Mouse (Mus musculus): ENCODE measurements at regions not wholly inside any gene's neighbourhood (a gene's known extent, or its start where the extent isn't known, plus 50 kb on each side); places are given as distances from the start of the nearest gene placed in this dataset.
A peak's percentile ranks its signal among the peaks of the same experiment; 100 is the strongest.

DNA sequence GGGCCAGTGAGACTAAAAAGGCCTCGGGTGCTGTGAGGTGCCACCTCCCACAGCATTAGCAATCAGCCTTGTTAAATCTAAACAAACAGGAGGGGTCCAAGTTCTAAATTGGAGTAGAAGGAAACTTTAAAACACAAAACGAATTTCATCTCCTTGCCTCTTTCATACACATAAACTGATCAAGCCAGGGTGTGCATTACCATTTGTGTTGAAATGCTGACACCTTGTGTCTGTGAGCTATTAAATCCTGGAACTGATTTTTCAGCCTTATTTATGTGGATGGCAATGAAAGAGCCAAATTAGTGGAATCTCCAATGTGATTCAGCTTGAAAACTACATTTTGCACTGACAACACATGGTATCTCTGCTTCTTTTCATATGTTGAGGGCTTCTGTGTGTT lies 114.8 kb downstream of the Pcsk1 start:
- no peak for DNase-seq (ENCODE audit: low read depth, low spot score)

DNA sequence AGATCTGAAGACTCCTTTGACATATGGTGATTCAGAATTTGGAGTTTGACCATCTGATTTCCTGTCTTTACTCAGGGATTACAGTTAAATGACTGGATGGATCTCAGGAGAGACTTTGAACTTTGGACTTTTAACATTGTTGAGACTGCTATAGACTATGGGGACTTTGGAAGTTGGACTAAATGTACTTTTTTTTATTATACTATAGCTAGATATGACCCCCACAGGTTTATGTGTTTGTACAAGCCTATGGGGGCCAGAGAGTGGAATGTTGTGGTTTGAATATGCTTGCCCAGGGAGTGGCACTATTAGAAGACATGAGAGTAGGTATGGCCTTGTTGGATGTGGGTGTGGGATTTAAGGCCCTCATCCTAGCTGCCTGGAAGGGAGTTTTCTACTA lies 134.3 kb downstream of the Pcsk1 start:
- DNase-seq (ENCODE audit: low read depth, low spot score) = no peak

DNA sequence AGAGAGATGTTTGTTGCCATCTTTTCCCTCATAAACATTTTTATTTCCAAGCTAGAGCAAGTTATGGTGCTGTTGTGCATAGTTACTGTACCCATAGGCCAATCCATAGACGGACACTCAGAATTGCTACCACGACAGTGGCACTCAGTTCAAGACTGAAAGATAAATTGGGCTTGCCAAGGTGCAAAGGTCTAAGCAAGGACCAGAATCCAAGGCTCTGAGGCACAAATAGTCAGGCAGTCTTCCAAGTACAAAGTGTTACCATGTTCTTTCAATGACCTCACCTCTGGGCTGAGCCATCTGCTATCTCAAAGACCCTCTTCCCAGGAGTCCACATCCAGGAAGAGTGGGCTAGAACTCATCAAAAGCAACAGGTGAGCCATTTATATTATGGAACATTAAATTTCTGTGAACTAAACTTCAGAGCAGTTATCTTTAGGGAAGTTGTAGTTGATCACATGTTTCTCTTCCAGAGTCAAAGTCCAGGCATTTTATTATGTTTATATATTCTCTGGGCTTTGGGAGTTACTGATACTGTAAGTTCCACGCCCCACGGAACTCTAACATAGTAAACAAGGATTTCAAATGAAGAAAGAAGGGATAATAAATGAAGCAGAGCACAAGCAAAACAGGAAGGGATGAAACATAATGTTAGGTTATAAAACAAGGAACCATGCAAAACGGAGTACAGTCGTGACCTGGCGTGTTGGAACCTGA lies 136.1 kb downstream of the Pcsk1 start:
- no peak for DNase-seq (ENCODE audit: low read depth, low spot score)

DNA sequence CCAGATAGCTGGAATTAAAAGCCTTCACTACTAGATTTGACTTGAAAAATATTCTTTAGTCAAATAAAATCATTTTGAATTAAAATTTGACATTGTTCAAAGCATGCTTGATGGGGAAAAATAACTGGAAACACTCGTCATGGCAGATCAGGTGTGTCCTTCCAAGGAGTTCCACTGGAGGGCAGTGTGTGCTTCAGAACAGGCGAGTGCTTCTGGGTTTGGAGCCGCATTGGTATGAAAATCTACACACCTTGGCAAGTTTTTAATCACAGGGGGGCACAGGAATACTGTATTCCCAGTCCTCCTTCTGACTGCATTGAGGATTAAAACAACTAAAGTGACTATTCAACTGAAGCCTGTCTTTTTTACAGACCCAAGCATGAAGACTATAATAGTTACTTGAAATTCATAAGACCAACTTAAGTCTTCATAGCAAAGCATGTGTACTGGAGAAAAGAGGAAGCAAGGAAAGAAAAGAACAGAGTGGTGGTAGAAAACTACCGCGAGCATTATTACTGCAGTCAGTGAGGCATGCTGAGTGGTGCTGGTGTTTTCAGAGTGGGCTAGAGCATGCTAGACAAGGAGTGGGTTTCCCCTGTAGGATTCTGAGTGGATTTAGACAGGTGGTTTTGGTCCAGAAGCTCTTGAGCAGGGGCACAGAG lies 138.1 kb downstream of the Pcsk1 start:
- DNase-seq (ENCODE audit: low read depth, low spot score) = peak; percentile 54

DNA sequence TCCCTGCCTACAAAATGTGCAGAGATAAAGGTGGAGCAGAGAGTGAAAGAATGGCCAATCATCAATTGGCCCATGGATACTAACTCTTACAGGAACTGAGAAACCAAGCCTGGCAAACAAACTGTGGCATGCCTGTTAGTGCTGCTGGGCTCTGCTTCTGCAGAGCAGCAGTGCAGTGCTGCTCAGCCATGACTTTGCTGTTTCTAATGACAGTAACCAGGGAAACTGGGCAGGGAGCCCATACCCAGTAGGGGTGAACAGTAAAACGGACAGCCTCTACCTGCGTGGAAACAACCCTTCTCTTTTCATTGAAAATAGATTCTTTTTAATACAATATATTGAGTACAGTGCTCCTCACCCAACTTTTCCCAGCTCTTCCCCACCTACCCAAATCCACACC lies 146.8 kb downstream of the Pcsk1 start:
- DNase-seq (ENCODE audit: low read depth, low spot score) = no peak
